Mouse (Mus musculus) CD4-positive, CD25-positive, alpha-beta regulatory T cell, adult 2 months (primary cell): ENCODE results near the gene Dtl.

ENCODE experiments used
- DNase-seq: peaks from one replicate; pipeline ENCODE4 v3.0.0-alpha.2; 2012; ENCODE audit warnings: low read depth, low spot score

The Dtl gene

GRCm38 (mm10) chr1:191579524-191579923 is 4.2 kb upstream of the Dtl start:
- peak; percentile 65 for DNase-seq

GRCm38 (mm10) chr1:191574871-191575457 is 380 bp downstream of the Dtl start:
- peak; percentile 74 for DNase-seq

- DNase-seq, result peak; percentile 34
Observed at GRCm38 (mm10) chr1:191573906-191574639, 1.3 kb downstream of the Dtl start.

GRCm38 (mm10) chr1:191570415-191570814 is 4.9 kb downstream of the Dtl start:
- no peak for DNase-seq

- DNase-seq, result no peak
Observed at GRCm38 (mm10) chr1:191569625-191570024, 5.7 kb downstream of the Dtl start.

- peak; percentile 27 for DNase-seq
Observed at GRCm38 (mm10) chr1:191567859-191568258, 7.5 kb downstream of the Dtl start.

GRCm38 (mm10) chr1:191562823-191563365 is 12.4 kb downstream of the Dtl start:
- DNase-seq, result peak; percentile 79

- DNase-seq, result no peak
Observed at GRCm38 (mm10) chr1:191559779-191560178, 15.6 kb downstream of the Dtl start.

GRCm38 (mm10) chr1:191557109-191557508 is 18.2 kb downstream of the Dtl start:
- DNase-seq, result no peak

GRCm38 (mm10) chr1:191550786-191551185 is 24.6 kb downstream of the Dtl start:
- no peak for DNase-seq

GRCm38 (mm10) chr1:191543747-191544146 is 31.6 kb downstream of the Dtl start:
- no peak for DNase-seq

- no peak for DNase-seq
Observed at GRCm38 (mm10) chr1:191541619-191542018, 33.7 kb downstream of the Dtl start.

GRCm38 (mm10) chr1:191541014-191541413 is 34.3 kb downstream of the Dtl start:
- no peak for DNase-seq

- DNase-seq, result no peak
Observed at GRCm38 (mm10) chr1:191540300-191540699, 35.0 kb downstream of the Dtl start.

GRCm38 (mm10) chr1:191534896-191535295 is 40.4 kb downstream of the Dtl start:
- DNase-seq, result no peak

GRCm38 (mm10) chr1:191531023-191531422 is 44.3 kb downstream of the Dtl start:
- no peak for DNase-seq

GRCm38 (mm10) chr1:191529406-191529805 is 45.9 kb downstream of the Dtl start:
- DNase-seq, result no peak

GRCm38 (mm10) chr1:191527921-191528612 is 47.3 kb downstream of the Dtl start:
- no peak for DNase-seq

GRCm38 (mm10) chr1:191527089-191527488 is 48.3 kb downstream of the Dtl start:
- DNase-seq, result no peak

GRCm38 (mm10) chr1:191521395-191521794 is 53.9 kb downstream of the Dtl start:
- DNase-seq, result no peak

- no peak for DNase-seq
Observed at GRCm38 (mm10) chr1:191520669-191521068, 54.7 kb downstream of the Dtl start.

GRCm38 (mm10) chr1:191520194-191520593 is 55.1 kb downstream of the Dtl start:
- DNase-seq, result no peak
